Mouse (Mus musculus) neural tube, embryonic 10.5 days (tissue): Measurements from ENCODE around the gene Prickle2.

Experiments used
- DNase-seq: peaks from one replicate; pipeline ENCODE4 v3.0.0-alpha.2; 2017; ENCODE audit warnings: low spot score; ENCODE audit errors: extremely low spot score

The Prickle2 gene

GRCm38 (mm10) chr6:92394628-92395027 lies 311.3 kb downstream of the Prickle2 start:
- DNase-seq = no peak

GRCm38 (mm10) chr6:92390321-92390720 lies 315.6 kb downstream of the Prickle2 start:
- DNase-seq = no peak

GRCm38 (mm10) chr6:92388681-92389080 lies 317.3 kb downstream of the Prickle2 start:
- no peak for DNase-seq

GRCm38 (mm10) chr6:92383196-92383782 lies 322.7 kb downstream of the Prickle2 start:
- no peak for DNase-seq

DNA sequence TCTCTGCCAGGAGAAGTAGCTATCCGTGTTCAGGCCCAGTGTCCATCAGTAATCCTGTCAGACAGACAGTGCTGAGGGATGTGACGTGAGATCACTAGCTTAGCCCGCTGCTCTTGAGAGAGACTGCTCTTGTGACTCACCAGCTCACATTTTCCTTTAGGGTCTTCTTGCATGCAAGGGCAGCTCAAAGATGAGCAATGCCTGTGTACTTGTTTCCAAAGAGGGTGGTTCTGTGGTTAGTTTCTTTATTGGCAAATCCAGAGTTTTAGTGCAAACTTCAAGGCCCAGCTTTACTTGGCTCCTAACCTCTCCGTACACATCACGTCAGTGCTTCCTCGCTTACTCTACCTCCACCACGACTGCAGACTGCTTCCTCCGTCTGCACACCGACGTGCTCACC lies 324.9 kb downstream of the Prickle2 start:
- DNase-seq = no peak

GRCm38 (mm10) chr6:92374826-92375225 lies 331.1 kb downstream of the Prickle2 start:
- no peak for DNase-seq

DNA sequence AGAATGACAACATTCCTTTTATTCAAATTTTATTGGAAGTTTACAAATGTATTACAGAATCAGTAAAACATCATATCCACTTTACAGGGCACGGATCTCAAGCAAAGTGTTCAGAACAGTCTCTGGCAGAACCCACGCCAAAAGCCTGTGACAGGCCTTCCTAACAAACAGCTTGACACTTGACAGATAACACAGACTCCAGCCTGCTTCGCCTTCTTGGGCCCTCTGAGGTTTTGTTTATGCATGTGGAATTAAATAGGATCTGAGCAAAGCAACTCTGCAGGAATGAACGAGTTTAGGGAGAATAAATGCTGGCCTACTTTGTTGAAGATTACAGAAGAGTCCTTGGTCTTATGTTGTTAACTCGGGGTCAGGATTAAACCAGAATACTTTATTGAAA lies 335.1 kb downstream of the Prickle2 start:
- DNase-seq = no peak

GRCm38 (mm10) chr6:92347278-92348028 lies 358.5 kb downstream of the Prickle2 start:
- no peak for DNase-seq

- DNase-seq = no peak
Measured at GRCm38 (mm10) chr6:92346729-92347128, 359.2 kb downstream of the Prickle2 start.

- no peak for DNase-seq
Measured at GRCm38 (mm10) chr6:92345151-92345550, 360.8 kb downstream of the Prickle2 start.

DNA sequence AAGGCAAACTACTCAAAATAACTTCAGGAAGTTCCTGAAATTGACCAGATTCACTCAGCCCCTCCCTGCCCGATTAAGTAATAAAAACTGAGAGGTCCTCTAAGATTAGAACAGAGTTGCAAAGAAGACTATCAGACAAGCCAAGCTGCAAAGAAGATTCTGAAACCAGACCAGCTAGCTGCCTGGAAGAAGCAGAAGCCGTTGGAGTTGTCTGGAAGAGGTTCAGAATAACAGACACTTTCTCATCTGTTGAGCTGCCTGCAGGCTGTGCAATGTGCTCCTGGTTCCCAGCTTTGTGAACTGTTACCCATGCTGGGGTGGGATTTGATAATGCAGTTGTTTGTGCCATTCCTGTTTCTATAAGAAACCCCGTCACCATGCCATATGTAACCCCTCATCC lies 361.4 kb downstream of the Prickle2 start:
- no peak for DNase-seq
